Mouse (Mus musculus) heart, postnatal 0 days (tissue): ENCODE results near the gene Gm10100. TPM values are rescaled to one million over a fixed set of nuclear protein-coding genes. Genes with fewer than 3 reads are reported as not detected.
"Not testable (repeated sequence)": the region's sequence is repeated elsewhere in the genome, so short reads cannot be mapped to it uniquely, and the experiment has no call there.

Experiments used
- ATAC-seq: fragments of 200-750 bp; cut with Nextera tagmentation; 2 replicates; pipeline ENCODE4 v1.8.0; 2017; ENCODE audit warnings: low read depth, moderate number of reproducible peaks, moderate library complexity; ENCODE audit not compliant: insufficient read depth
- DNase-seq: peaks from one replicate; pipeline ENCODE4 v3.0.0-alpha.2; 2016; ENCODE audit warnings: low spot score
- H3K27ac ChIP-seq: fragments of 300-500 bp; sonication (generic); 2 replicates; pipeline ENCODE4 v1.5.1; 2014; ENCODE audit warnings: low read depth, mild to moderate bottlenecking
- H3K27me3 ChIP-seq: fragments of 300-500 bp; sonication (generic); 2 replicates; pipeline ENCODE4 v1.6.1; 2014; ENCODE audit warnings: low read length, mixed read lengths; ENCODE audit not compliant: control insufficient read depth, insufficient read depth
- H3K36me3 ChIP-seq: fragments of 300-500 bp; sonication (generic); replicated peaks from 2 replicates; pipeline ENCODE4 v1.6.1; 2014; ENCODE audit warnings: low read length, mixed read lengths; ENCODE audit not compliant: control insufficient read depth, insufficient read depth
- H3K4me1 ChIP-seq: fragments of 300-500 bp; sonication (generic); 2 replicates; pipeline ENCODE4 v1.6.1; 2014; ENCODE audit warnings: antibody characterized with exemption; ENCODE audit not compliant: control insufficient read depth, insufficient read depth
- H3K4me2 ChIP-seq: fragments of 300-500 bp; sonication (generic); 2 replicates; pipeline ENCODE4 v1.6.1; 2014; ENCODE audit warnings: low read depth, mild to moderate bottlenecking, low read length, moderate library complexity
- H3K4me3 ChIP-seq: fragments of 300-500 bp; sonication (generic); 2 replicates; pipeline ENCODE4 v1.5.1; 2014; ENCODE audit warnings: low read depth, low read length
- H3K9ac ChIP-seq: fragments of 300-500 bp; sonication (generic); replicated peaks from 2 replicates; pipeline ENCODE4 v1.6.1; 2014; ENCODE audit warnings: low read depth, low read length, mixed read lengths
- H3K9me3 ChIP-seq: fragments of 300-500 bp; sonication (generic); replicated peaks from 2 replicates; pipeline ENCODE4 v1.6.1; 2016; ENCODE audit warnings: low read length; ENCODE audit not compliant: control insufficient read depth
- CTCF ChIP-seq: IDR thresholded peaks from 2 replicates; pipeline ENCODE4 v1.5.1; 2016; ENCODE audit warnings: antibody characterized with exemption, control low read depth, low read depth
- EP300 ChIP-seq: IDR thresholded peaks from 2 replicates; pipeline ENCODE4 v1.6.1; 2016; ENCODE audit warnings: antibody characterized with exemption, low read depth
- WGBS: fragments of 180-500 bp; shearing (Covaris S2); extraction: QIAGEN DNeasy Blood & Tissue Kit; methylation state at CpG from one replicate; pipeline ENCODE4 v1.1.7; 2014; 5-methylcytosine and 5-hydroxymethylcytosine counted together
- polyA plus RNA-seq: library from polyadenylated mRNA; unstranded; fragments of >200 nt; fragmentation: Nextera tagmentation; extraction: Ambion mirVana; gene quantifications from 2 replicates; pipeline ENCODE4 v1.2.1, GENCODE M21; 2015
- total RNA-seq: library from RNA; depleted of rRNA; stranded (reverse); fragments of >200 nt; gene quantifications from 2 replicates; pipeline ENCODE4 v1.2.3, GENCODE M21; 2014; ENCODE audit warnings: low replicate concordance

Gm10100 gene
- total and polyA plus RNA-seq, 2 experiments from 2014 or later: not detected

- TF ChIP-seq EP300 (no peak), CTCF (no peak)
- Histone ChIP-seq H3K4me1 (no peaks in the 10 kb centered on the region), H3K27ac (no peak overlapping the region), H3K36me3 (no peaks in the 10 kb centered on the region), H3K4me3 (no peak overlapping the region), H3K9me3 (0 out of 2 replicates have a peak, but pooled peaks cover 5% of the 10 kb centered on the region), H3K9ac (no peak overlapping the region), H3K4me2 (no peak overlapping the region), H3K27me3 (no peaks in the 10 kb centered on the region)
- ATAC-seq (no peak), DNase-seq (no peak)
- WGBS: 52% methylated on average over 4 of the region's 4 CpGs
Measured at GRCm38 (mm10) chr10:77713734-77714133, 12.6 kb upstream of the Gm10100 start.

DNA sequence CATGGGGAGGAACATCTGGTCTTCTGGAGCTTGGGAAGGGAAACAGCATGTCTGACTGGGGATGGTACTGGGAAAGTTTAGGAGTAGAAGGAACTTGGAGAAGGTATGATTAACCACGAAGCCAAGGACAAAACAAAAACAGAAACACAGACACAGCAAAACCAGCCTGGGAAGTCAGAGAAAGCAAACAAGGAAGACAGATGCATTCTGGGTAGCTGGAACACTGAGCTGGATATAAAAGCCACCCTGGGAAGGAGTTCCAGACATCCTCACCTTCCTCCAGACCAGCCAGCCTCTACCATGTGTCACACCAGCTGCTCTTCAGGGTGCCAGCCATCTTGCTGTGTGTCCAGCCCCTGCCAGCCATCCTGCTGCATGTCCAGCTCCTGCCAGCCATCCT, 10.8 kb upstream of the Gm10100 start, which contains the start of gene Gm10142:
Gene Gm10142 (plus strand): TSS at position 301 of the 400 bp plus-strand sequence.
- Histone ChIP-seq H3K4me2 (no peak within 1 kb of the TSS), H3K36me3 (no peaks in the 10 kb centered on the region), H3K9ac (no peak within 1 kb of the TSS), H3K27me3 (no peaks in the 10 kb centered on the region), H3K27ac (no peak within 1 kb of the TSS), H3K4me3 (no peak within 1 kb of the TSS), H3K9me3 (0 out of 2 replicates have a peak, but pooled peaks cover 5% of the 10 kb centered on the region), H3K4me1 (no peaks in the 10 kb centered on the region)
- DNase-seq (no peak), ATAC-seq (no peak)
- 70% methylated on average over 1 of the region's 1 CpGs for WGBS
- TF ChIP-seq CTCF (no peak), EP300 (no peak)

GRCm38 (mm10) chr10:77720299-77720698, 6.0 kb upstream of the Gm10100 start, which contains the start of gene Krtap12-1:
Krtap12-1 (plus strand) TSS chr10:77720599.
- not testable (repeated sequence) for ATAC-seq, H3K36me3 ChIP-seq, H3K9me3 ChIP-seq, H3K4me3 ChIP-seq, H3K4me2 ChIP-seq, H3K27ac ChIP-seq, H3K4me1 ChIP-seq, H3K9ac ChIP-seq, DNase-seq, H3K27me3 ChIP-seq
- 72% methylated on average over 1 of the region's 1 CpGs for WGBS

DNA sequence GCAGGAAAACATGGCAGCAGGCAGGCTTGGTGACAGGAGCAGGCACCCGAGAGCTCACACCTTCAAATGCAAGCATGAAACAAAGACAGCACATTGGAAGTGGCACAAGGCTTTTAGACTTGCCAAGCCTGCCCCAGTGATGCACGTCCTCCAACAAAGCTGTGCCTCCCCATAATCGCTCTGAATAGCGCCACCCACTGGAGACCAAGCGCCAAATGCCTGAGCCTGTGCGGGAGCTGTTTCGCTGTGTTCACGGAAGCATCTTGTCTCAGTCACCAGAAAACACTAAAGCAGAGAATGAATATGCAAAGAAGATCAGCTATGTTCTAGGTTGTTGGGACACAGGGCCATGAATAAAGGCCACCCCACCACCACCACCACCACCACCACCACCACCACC, 1.4 kb upstream of the Gm10100 start:
- H3K27ac ChIP-seq: no peak overlapping the region
- H3K27me3 ChIP-seq: no peaks in the 10 kb centered on the region
- DNase-seq: no peak
- H3K9ac ChIP-seq: no peak overlapping the region
- TF ChIP-seq CTCF: no peak
- no peak for TF ChIP-seq EP300
- no peak for ATAC-seq
- WGBS: 65% methylated on average over 8 of the region's 8 CpGs
- no peaks in the 10 kb centered on the region for H3K4me1 ChIP-seq
- H3K4me2 ChIP-seq: no peak overlapping the region
- H3K36me3 ChIP-seq: no peaks in the 10 kb centered on the region
- H3K9me3 ChIP-seq: no peaks in the 10 kb centered on the region
- H3K4me3 ChIP-seq: no peak overlapping the region

- no peak overlapping the region for H3K4me2 ChIP-seq
- H3K4me1 ChIP-seq: no peaks in the 10 kb centered on the region
- H3K9ac ChIP-seq: no peak overlapping the region
- H3K36me3 ChIP-seq: no peaks in the 10 kb centered on the region
- H3K4me3 ChIP-seq: no peak overlapping the region
- H3K27me3 ChIP-seq: no peaks in the 10 kb centered on the region
- DNase-seq (no peak), ATAC-seq (no peak)
- no peak for TF ChIP-seq EP300
- no peak for TF ChIP-seq CTCF
- no peaks in the 10 kb centered on the region for H3K9me3 ChIP-seq
- H3K27ac ChIP-seq: no peak overlapping the region
- 59% methylated on average over 4 of the region's 4 CpGs for WGBS
Measured at GRCm38 (mm10) chr10:77728280-77728679, 2.0 kb downstream of the Gm10100 start.

- Histone ChIP-seq H3K9ac (no peak overlapping the region), H3K36me3 (no peaks in the 10 kb centered on the region), H3K4me3 (no peak overlapping the region), H3K9me3 (no peaks in the 10 kb centered on the region), H3K4me2 (no peak overlapping the region), H3K27ac (no peak overlapping the region), H3K4me1 (no peaks in the 10 kb centered on the region), H3K27me3 (no peaks in the 10 kb centered on the region)
- TF ChIP-seq EP300: no peak
- TF ChIP-seq CTCF: no peak; the same call in 1 of the 2 replicates
- 49% methylated on average over 4 of the region's 4 CpGs for WGBS
- no peak for ATAC-seq
- no peak for DNase-seq
Measured at GRCm38 (mm10) chr10:77729241-77729640, 3.0 kb downstream of the Gm10100 start.
